Mouse (Mus musculus): ENCODE measurements around the gene Polr1b.

- no peak for TF ChIP-seq CTCF (IDR thresholded peaks at IDR 0.05; ENCODE audit: low read depth)
- TF ChIP-seq EP300 (IDR thresholded peaks at IDR 0.05; ENCODE audit: low read depth): no peak
These were observed 49.6 kb downstream of the Polr1b start for GRCm38 (mm10) chr2:129150386-129150785.

All from liver, embryonic 14.5 days (tissue).